Mouse (Mus musculus) neural tube, embryonic 13.5 days (tissue): ENCODE data around the gene Fbxl17. TPM values are rescaled to one million over a fixed set of nuclear protein-coding genes. Genes with fewer than 3 reads are reported as not detected.

Source experiments
- ATAC-seq: fragments of 200-750 bp; cut with Nextera tagmentation; 2 replicates; pipeline ENCODE4 v1.8.0; 2017; ENCODE audit warnings: low read depth, mild to moderate bottlenecking, moderate TSS enrichment, moderate library complexity
- H3K27ac ChIP-seq: fragments of 300-500 bp; sonication (generic); replicated peaks from 2 replicates; pipeline ENCODE4 v1.5.1; 2015; ENCODE audit warnings: moderate library complexity, mild to moderate bottlenecking, inconsistent platforms
- H3K27me3 ChIP-seq: fragments of 300-500 bp; sonication (generic); 2 replicates; pipeline ENCODE4 v1.6.1; 2015; ENCODE audit warnings: mild to moderate bottlenecking, inconsistent platforms
- H3K36me3 ChIP-seq: fragments of 300-500 bp; sonication (generic); 2 replicates; pipeline ENCODE4 v1.6.1; 2015; ENCODE audit warnings: mild to moderate bottlenecking, inconsistent platforms
- H3K4me1 ChIP-seq: fragments of 300-500 bp; sonication (generic); replicated peaks from 2 replicates; pipeline ENCODE4 v1.6.1; 2015; ENCODE audit warnings: inconsistent platforms
- H3K4me2 ChIP-seq: fragments of 300-500 bp; sonication (generic); 2 replicates; pipeline ENCODE4 v1.6.1; 2015; ENCODE audit warnings: inconsistent platforms, mild to moderate bottlenecking, moderate library complexity
- H3K4me3 ChIP-seq: fragments of 300-500 bp; sonication (generic); 2 replicates; pipeline ENCODE4 v1.5.1; 2015; ENCODE audit warnings: mild to moderate bottlenecking, inconsistent platforms
- H3K9ac ChIP-seq: fragments of 300-500 bp; sonication (generic); 2 replicates; pipeline ENCODE4 v1.6.1; 2015; ENCODE audit warnings: moderate library complexity, mild to moderate bottlenecking, inconsistent platforms
- H3K9me3 ChIP-seq: fragments of 300-500 bp; sonication (generic); 2 replicates; pipeline ENCODE4 v1.6.1; 2016; ENCODE audit warnings: inconsistent platforms
- WGBS: fragments of 180-500 bp; shearing (Covaris S2); methylation state at CpG from one replicate; pipeline ENCODE4 v1.1.7; 2015; 5-methylcytosine and 5-hydroxymethylcytosine counted together
- polyA plus RNA-seq: library from polyadenylated mRNA; unstranded; fragments of >200 nt; fragmentation: Nextera tagmentation; extraction: Ambion mirVana; gene quantifications from 2 replicates; pipeline ENCODE4 v1.2.1, GENCODE M21; 2015

Fbxl17 gene
- polyA plus RNA-seq, 1 experiment from 2014 or later, result 9.2 TPM

DNA sequence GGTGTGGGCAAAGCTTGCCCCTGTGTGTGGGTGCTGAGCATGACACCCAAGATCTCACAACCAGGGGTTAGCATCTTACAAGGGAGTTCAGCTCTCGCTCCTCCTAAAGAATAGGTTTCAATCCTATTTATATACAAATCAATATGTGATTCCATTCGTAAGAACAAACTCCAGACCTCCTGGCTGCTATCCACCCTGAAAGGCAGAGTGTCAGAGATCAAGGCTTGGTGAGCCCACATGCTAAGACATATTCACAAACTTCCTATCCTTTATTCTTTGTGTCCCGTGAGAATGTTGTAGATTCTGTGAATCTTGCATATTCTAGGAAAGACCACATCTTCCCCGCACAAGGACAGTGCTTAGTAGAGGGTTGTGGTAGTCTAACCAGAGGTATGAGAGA is 108.9 kb downstream of the Fbxl17 start:
- Histone ChIP-seq H3K27me3 (no peaks in the 10 kb centered on the region), H3K4me3 (no peak overlapping the region), H3K27ac (no peak overlapping the region), H3K36me3 (no peaks in the 10 kb centered on the region), H3K4me2 (no peak overlapping the region), H3K9me3 (no peaks in the 10 kb centered on the region), H3K4me1 (no peaks in the 10 kb centered on the region), H3K9ac (no peak overlapping the region)
- ATAC-seq, result no peak
- 86% methylated on average over 4 of the region's 4 CpGs for WGBS

- Histone ChIP-seq H3K36me3 (peaks cover 3% of the 10 kb centered on the region; the same call in 1 of the 2 replicates), H3K27me3 (no peaks in the 10 kb centered on the region), H3K4me2 (no peak overlapping the region), H3K4me1 (peaks cover 11% of the 10 kb centered on the region), H3K9me3 (peaks cover 6% of the 10 kb centered on the region; the same call in 1 of the 2 replicates), H3K27ac (no peak overlapping the region), H3K4me3 (no peak overlapping the region), H3K9ac (no peak overlapping the region)
- no peak for ATAC-seq
- WGBS, result 73% methylated on average over 3 of the region's 3 CpGs
Observed at GRCm38 (mm10) chr17:63370977-63371376, 128.8 kb downstream of the Fbxl17 start.

GRCm38 (mm10) chr17:63369631-63370310 is 130.0 kb downstream of the Fbxl17 start:
- Histone ChIP-seq H3K27me3 (no peaks in the 10 kb centered on the region), H3K36me3 (no peaks in the 10 kb centered on the region), H3K9me3 (no peaks in the 10 kb centered on the region), H3K9ac (no peak overlapping the region), H3K4me1 (peaks cover 12% of the 10 kb centered on the region), H3K27ac (no peak overlapping the region), H3K4me2 (no peak overlapping the region), H3K4me3 (no peak overlapping the region)
- ATAC-seq, result no peak
- 65% methylated on average over 8 of the region's 8 CpGs for WGBS

- Histone ChIP-seq H3K4me1 (peaks cover 12% of the 10 kb centered on the region), H3K4me2 (no peak overlapping the region), H3K27me3 (no peaks in the 10 kb centered on the region), H3K27ac (no peak overlapping the region), H3K4me3 (no peak overlapping the region), H3K9ac (no peak overlapping the region), H3K9me3 (no peaks in the 10 kb centered on the region), H3K36me3 (no peaks in the 10 kb centered on the region)
- ATAC-seq, result no peak
- 87% methylated on average over 6 of the region's 6 CpGs for WGBS
Observed at GRCm38 (mm10) chr17:63367476-63367875, 132.3 kb downstream of the Fbxl17 start.

DNA sequence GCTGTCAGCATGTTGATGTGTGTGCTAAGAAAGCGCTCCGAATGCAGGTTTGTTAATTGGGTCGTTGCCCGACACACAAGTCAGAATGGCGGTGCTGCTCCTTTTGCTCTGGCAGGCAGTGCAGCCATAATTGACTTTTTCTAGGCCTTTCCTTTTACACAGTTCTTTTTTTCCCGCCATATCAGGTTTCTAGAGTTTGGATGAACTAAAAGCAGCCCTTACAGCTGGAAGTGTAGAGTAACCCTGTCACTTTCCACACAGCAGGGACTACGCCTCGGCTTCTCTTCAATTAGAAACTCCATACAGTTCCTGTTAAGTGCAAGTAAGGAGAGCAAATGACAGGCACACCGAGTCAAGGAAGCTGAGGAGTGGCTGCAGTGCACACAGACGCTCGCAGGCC is 133.8 kb downstream of the Fbxl17 start:
- H3K27ac ChIP-seq, result no peak overlapping the region
- no peak overlapping the region for H3K4me2 ChIP-seq
- no peak overlapping the region for H3K9ac ChIP-seq
- H3K9me3 ChIP-seq, result no peaks in the 10 kb centered on the region
- H3K36me3 ChIP-seq, result no peaks in the 10 kb centered on the region
- peaks cover 12% of the 10 kb centered on the region for H3K4me1 ChIP-seq
- H3K4me3 ChIP-seq, result no peak overlapping the region
- 53% methylated on average over 11 of the region's 11 CpGs for WGBS
- no peak for ATAC-seq
- no peaks in the 10 kb centered on the region for H3K27me3 ChIP-seq

- no peaks in the 10 kb centered on the region for H3K9me3 ChIP-seq
- H3K9ac ChIP-seq, result no peak overlapping the region
- WGBS, result 93% methylated on average over 7 of the region's 7 CpGs
- peaks cover 12% of the 10 kb centered on the region for H3K4me1 ChIP-seq
- H3K27me3 ChIP-seq, result no peaks in the 10 kb centered on the region
- H3K4me2 ChIP-seq, result no peak overlapping the region
- no peak for ATAC-seq
- no peak overlapping the region for H3K27ac ChIP-seq
- no peaks in the 10 kb centered on the region for H3K36me3 ChIP-seq
- no peak overlapping the region for H3K4me3 ChIP-seq
Observed at GRCm38 (mm10) chr17:63364605-63365004, 135.2 kb downstream of the Fbxl17 start.

DNA sequence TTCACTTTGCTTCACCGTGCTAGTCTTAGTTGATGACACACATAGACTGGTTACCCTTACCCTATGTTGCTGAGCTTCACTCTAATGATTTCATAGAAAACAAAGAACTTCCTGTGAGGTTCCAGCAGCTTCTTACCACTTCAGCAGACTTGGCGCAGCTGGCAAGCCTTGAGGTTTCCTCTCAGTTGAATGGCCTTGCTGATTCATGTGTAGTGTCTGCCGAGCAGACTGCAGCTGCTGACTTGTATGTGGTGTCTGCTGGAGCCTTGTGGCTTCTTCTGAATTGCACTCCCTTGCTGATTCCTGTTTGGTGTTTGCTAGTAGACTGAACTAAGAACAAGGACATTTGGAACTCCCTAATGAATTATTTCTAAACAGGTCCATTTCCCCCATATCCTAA is 137.6 kb downstream of the Fbxl17 start:
- Histone ChIP-seq H3K9me3 (no peaks in the 10 kb centered on the region), H3K27me3 (no peaks in the 10 kb centered on the region), H3K36me3 (no peaks in the 10 kb centered on the region), H3K27ac (no peak overlapping the region), H3K4me2 (no peak overlapping the region), H3K4me3 (no peak overlapping the region), H3K9ac (no peak overlapping the region), H3K4me1 (peaks cover 5% of the 10 kb centered on the region)
- ATAC-seq, result no peak
- WGBS, result 75% methylated on average over 3 of the region's 3 CpGs

- WGBS, result 93% methylated on average over 9 of the region's 9 CpGs
- H3K4me3 ChIP-seq, result no peak overlapping the region
- H3K4me2 ChIP-seq, result no peak overlapping the region
- H3K9ac ChIP-seq, result no peak overlapping the region
- H3K27me3 ChIP-seq, result no peaks in the 10 kb centered on the region
- no peak for ATAC-seq
- 0 out of 2 replicates have a peak, but pooled peaks cover under 1% of the 10 kb centered on the region for H3K36me3 ChIP-seq
- no peak overlapping the region for H3K27ac ChIP-seq
- peaks cover 5% of the 10 kb centered on the region for H3K4me1 ChIP-seq
- no peaks in the 10 kb centered on the region for H3K9me3 ChIP-seq
Observed at GRCm38 (mm10) chr17:63361679-63362078, 138.1 kb downstream of the Fbxl17 start.

GRCm38 (mm10) chr17:63358837-63359236 is 141.0 kb downstream of the Fbxl17 start:
- ATAC-seq, result no peak
- 88% methylated on average over 1 of the region's 1 CpGs for WGBS
- Histone ChIP-seq H3K36me3 (peaks cover 4% of the 10 kb centered on the region; the same call in 1 of the 2 replicates), H3K27me3 (no peaks in the 10 kb centered on the region), H3K9me3 (no peaks in the 10 kb centered on the region), H3K9ac (no peak overlapping the region), H3K4me2 (no peak overlapping the region), H3K4me3 (no peak overlapping the region), H3K4me1 (no peaks in the 10 kb centered on the region), H3K27ac (no peak overlapping the region)

DNA sequence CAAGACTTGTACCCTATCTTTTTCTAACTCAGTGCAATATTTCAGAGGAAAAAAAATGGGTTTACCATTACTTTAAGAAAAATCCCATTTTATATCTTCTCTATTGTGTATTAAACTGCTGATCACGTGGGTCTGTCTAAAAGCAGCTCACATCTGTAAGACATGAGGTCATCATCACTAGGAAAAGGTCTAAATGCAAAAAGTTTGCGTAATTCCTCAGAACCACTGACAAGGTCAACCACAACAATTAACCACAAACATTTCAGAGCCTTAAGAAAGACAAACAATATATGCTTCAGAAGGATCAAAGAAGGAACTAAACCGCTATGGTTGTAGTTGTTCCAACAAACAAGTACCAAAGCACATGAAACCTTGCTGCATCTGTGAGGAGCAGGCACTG is 143.6 kb downstream of the Fbxl17 start:
- Histone ChIP-seq H3K9me3 (no peaks in the 10 kb centered on the region), H3K4me2 (no peak overlapping the region), H3K36me3 (peaks cover 4% of the 10 kb centered on the region; the same call in 1 of the 2 replicates), H3K4me3 (no peak overlapping the region), H3K27ac (no peak overlapping the region), H3K9ac (no peak overlapping the region), H3K27me3 (no peaks in the 10 kb centered on the region), H3K4me1 (no peaks in the 10 kb centered on the region)
- WGBS, result 96% methylated on average over 3 of the region's 3 CpGs
- ATAC-seq, result no peak

GRCm38 (mm10) chr17:63352634-63353195 is 147.1 kb downstream of the Fbxl17 start:
- Histone ChIP-seq H3K4me2 (no peak overlapping the region), H3K36me3 (peaks cover 4% of the 10 kb centered on the region; the same call in 1 of the 2 replicates), H3K9me3 (no peaks in the 10 kb centered on the region), H3K27ac (no peak overlapping the region), H3K4me3 (no peak overlapping the region), H3K27me3 (no peaks in the 10 kb centered on the region), H3K9ac (no peak overlapping the region), H3K4me1 (no peaks in the 10 kb centered on the region)
- ATAC-seq, result peak; percentile 56
- 80% methylated on average over 6 of the region's 6 CpGs for WGBS

- no peak for ATAC-seq
- peaks cover 13% of the 10 kb centered on the region for H3K36me3 ChIP-seq
- no peaks in the 10 kb centered on the region for H3K4me1 ChIP-seq
- H3K9me3 ChIP-seq, result no peaks in the 10 kb centered on the region
- no peak overlapping the region for H3K27ac ChIP-seq
- no peak overlapping the region for H3K4me2 ChIP-seq
- H3K27me3 ChIP-seq, result no peaks in the 10 kb centered on the region
- 64% methylated on average over 2 of the region's 2 CpGs for WGBS
- no peak overlapping the region for H3K9ac ChIP-seq
- H3K4me3 ChIP-seq, result no peak overlapping the region
Observed at GRCm38 (mm10) chr17:63351682-63352081, 148.1 kb downstream of the Fbxl17 start.
